Mouse (Mus musculus) ES-CJ7 (cell line): ENCODE data around the gene Tmem88.

Experiments used
- DNase-seq: peaks from one replicate; pipeline ENCODE4 v3.0.0; 2011; ENCODE audit warnings: low read depth, low spot score

The Tmem88 gene

DNA sequence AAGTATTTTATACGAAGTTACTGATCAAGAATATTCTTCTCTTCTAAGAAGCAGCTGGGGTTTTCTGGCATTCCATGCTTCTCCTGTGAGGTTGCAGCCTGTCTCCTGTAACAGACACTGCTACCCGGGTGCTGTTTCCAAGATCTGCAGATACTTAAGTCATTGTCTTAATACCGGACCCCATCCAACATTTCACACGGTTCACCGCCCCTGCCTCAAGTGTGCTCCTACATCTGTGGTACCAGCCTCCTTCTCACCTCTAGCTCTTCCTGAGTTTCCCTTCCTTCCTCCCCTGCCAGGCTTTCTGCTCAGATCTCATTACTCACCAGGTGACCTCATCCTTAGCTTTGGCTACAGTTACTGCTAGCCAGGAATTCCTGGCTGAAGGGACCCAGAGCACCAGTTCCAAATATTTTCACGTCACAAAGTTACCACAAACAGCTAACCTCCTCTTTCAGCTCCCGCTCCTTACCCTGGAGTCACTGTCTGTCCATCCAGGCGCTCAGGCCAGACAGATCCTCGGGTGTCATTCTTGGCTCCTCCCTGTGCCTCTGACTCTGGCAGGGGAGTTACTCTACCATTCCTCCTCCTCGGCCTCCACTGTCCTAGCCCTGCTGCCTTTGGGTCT is 15.4 kb downstream of the Tmem88 start:
- DNase-seq, result no peak

- DNase-seq, result no peak
Measured at GRCm38 (mm10) chr11:69381356-69381755, 16.7 kb downstream of the Tmem88 start.

GRCm38 (mm10) chr11:69379600-69379999 is 18.4 kb downstream of the Tmem88 start:
- DNase-seq, result no peak

GRCm38 (mm10) chr11:69377766-69378165 is 20.3 kb downstream of the Tmem88 start:
- DNase-seq, result no peak

DNA sequence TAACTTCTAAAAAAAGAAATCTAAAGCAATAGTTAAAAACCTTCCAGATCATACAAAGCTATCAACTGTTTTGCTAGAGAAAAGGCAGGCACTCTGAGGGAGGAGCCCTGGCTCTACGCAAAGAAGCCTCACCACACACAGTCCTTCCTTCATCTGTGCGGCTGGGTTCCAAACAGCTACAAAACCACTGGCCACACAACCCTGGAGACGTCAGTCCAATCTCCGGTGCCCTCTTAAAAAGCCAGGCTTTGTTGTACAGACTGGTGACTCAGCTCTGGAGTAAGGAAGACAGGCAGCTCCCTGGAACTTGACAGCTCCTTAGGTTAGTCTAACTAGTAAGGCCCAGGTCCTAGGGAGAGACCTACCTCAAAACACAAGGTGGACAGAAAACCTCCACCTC is 22.4 kb downstream of the Tmem88 start:
- DNase-seq, result no peak

DNA sequence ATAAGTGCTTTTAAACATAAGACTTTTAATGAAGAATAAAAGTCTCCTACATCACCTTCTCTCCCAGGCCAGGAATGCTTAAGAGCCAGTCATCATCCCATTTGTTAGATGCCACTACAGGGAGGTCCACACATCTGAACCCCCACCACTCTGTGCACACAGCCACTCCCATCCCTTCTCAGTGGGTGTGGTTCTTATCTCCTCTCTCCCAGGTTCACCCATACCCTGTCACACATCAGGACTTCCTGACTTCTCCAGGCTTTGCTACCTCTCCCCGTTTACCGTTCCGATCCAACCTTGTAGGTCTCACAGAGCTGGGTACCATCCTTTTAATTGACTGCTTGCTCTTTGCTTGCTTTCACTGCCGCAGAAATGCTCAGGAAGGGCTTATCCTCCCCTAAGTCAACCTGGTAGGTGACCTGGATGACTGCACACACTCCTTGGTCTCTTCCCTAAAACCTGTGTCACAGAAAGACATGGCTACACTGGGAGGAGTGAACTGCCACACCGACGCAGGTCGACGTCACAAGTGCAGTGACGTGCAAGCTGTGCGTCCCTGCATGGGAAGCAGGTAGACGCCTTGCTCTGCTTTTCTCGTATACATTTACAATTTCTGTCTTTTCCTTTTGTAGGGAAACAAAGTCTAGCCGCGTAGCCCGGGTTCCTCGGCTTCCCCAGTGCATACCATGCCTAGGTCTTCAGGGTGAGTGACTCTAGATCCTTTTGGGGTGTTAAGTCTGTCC is 24.6 kb downstream of the Tmem88 start:
- peak; percentile 83 for DNase-seq

- DNase-seq, result peak; percentile 63
Measured at GRCm38 (mm10) chr11:69372780-69373170, 25.3 kb downstream of the Tmem88 start.

DNA sequence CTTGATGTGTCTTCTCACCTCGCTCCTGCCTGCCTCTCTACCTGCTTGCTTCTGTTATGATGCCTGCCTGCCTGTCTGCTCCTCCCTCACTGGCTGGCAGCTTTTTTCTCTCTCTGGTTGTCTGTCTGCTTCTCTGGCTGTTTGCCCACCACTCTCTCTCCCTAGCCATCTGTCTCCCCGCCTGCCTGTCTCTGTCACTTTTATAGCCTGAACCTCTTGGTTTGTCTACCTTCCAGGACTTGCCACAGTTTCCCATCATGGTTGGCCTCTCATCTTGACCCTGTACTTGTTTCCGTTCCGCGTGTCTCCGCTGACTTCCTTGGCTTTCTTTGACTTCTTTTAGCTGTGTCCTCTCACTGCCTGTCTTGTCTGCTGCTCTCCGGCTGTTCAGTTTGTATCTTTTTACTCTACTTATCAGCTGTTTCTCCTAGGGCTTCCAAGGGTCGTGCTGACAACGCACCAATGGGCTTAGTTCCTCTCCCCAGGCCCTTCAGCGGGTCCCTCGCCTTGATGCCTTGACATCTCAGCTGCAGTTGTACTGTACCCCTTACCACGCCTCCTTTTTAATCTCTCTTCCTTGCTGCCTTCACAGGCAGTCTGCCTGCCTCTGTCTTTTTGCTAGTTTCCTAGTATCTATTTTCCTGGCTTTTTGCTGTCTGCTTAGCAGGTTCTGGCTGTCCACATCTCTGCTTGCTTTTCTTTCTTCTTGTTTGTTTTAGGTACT is 25.8 kb downstream of the Tmem88 start:
- no peak for DNase-seq

DNA sequence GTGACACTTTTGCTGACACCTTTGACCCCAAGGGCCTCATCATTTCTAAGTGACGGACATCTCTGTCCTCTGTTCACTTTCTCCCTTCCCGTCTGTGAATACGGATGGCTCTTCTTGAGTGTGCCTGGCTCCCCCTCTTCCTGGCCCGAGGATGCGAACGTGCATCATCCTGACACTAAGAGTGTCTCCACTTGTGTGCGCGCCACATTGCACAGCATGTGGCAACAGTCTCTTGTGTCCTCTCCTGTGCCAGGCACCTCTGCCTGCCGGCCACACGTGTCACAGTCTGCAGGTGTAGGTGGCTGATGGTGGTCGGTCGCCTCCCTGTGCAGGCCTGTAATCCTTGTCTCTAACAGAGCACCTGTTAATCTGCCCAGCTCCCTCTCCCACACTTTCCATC is 26.4 kb downstream of the Tmem88 start:
- DNase-seq, result no peak

DNA sequence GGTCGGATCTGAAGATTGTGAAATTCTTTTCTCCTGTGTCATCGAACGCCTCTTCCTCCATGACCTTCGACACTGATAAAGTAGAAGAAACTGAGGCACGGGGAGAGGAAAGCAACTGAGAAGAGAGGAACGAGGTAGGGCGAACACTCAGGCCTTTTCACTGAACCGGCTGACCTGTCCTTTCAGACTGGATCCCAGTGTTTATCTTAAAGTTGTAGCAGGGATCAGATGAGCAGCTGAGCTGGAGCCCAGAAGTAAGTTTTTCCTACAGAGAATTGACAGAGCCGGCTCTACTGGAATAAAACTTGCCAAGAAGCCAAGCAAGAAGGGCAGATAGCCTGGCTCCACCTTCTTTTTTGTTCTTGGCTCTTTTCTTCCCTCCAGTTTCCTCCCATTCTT is 27.2 kb downstream of the Tmem88 start:
- no peak for DNase-seq

DNA sequence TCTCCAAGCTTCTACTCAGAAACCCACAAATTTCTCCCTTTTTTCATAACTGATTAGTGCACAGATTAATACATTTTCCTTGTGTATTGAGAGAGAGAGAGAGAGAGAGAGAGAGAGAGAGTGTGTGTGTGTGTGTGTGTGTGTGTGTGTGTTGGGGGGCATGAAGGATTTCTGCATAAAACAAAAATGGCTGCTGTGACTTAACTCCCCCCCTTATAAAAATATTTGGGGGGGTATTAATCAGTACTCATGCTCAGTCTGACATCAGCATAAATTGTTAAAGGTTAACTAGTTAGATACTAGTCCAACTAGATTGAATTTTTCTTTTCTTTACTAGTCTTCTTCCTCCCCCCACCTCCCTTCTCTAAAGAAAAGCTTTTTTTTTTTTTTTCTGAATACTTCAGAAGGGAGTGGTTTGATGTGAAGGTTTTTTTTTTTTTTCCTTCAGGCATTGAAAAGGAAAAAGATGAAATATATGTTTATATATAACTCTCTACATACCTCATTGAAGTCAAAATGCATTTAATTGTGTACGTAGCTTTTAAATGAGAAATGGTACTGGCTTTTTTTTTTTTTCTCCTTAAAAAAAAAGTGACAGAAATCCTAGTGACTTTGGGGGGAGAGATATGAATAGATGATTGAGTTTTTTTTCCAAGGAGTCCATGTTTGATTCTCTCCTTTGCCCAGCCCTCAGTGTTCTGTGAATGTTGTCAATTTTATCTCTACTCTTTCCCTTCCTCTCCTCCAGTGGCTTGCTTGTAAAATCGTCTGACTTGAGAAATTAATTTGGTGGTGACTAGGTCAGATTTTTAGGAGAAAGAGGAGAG is 27.8 kb downstream of the Tmem88 start:
- DNase-seq, result no peak

GRCm38 (mm10) chr11:69369215-69369989 is 28.6 kb downstream of the Tmem88 start, which contains the start of gene Chd3:
TSS of gene Chd3 (minus strand) at chr11:69369406.
- no peak for DNase-seq

GRCm38 (mm10) chr11:69368356-69369214 is 29.4 kb downstream of the Tmem88 start:
- no peak for DNase-seq

GRCm38 (mm10) chr11:69367616-69368355 is 30.2 kb downstream of the Tmem88 start:
- no peak for DNase-seq

GRCm38 (mm10) chr11:69366855-69367615 is 31.0 kb downstream of the Tmem88 start:
- peak; percentile 58 for DNase-seq

DNA sequence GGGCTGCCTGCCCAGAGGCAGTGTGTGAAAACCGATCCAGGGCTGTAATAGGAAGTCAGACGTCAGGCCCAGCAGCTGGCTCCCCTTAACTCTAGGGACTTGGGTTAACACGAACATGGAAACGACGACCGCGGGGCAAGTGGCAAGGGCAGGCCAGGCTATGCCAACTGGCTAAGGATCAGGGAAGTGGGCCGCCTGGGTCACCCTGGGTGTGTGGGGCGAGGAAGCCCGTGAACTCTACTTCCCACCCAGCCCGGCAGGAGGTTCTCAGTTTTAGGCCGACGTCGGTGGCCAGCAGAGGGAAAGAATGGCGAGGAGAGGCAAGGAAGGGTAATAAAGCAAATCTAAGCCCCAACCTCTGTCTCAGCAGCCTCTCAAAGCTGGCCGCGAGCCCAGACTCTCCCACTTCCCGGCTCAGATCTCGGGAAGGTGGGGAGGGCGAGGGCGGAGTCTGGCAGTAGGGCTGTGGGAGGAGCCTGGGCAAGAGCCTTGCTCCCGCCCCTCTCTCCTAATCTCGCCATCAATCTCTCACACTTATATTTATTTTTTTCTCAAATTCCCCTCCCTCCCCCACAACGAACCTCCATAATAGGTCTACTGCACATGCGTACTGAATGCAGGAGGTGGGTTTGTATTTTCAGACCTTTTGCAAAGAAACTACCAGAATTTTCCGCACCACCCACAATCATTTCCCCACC is 31.7 kb downstream of the Tmem88 start:
- peak; percentile 78 for DNase-seq

GRCm38 (mm10) chr11:69365722-69366121 is 32.3 kb downstream of the Tmem88 start:
- no peak for DNase-seq

DNA sequence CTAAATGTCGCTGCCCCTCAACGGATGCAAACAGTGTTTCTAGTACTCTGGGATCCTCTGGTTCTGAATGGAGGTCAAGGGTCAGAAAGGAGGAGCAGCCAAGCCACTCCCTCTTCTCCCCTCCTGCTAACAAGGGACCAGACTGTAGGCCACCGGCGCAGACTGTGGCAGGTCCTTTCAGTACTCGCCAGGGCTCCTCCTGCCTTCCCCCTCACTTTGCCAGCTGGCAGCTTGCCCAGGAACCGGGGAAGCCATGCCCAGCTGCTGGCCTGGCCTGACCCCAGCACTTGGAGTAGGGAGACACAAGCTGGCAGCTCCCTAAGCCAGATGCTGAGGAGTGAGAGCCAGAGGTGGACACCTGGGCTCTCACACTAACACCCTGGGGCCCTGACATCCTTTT is 33.1 kb downstream of the Tmem88 start:
- DNase-seq, result no peak
